Mouse (Mus musculus) monocyte, adult 5-6 weeks (primary cell): Measurements from ENCODE around the gene Cdhr3. TPM values are rescaled to one million over a fixed set of nuclear protein-coding genes. Genes with fewer than 3 reads are reported as not detected.

Source experiments
- ATAC-seq: fragments of 153-309, 156-312 bp; replicated peaks from 2 replicates; pipeline ENCODE4 v1.8.0; 2017; ENCODE audit warnings: mild to moderate bottlenecking; ENCODE audit not compliant: low TSS enrichment, insufficient number of reproducible peaks, severe bottlenecking, poor library complexity, low FRiP score
- total RNA-seq: library from RNA; stranded (forward); fragments of 200-1000, 200-491, 200-594 nt; gene quantifications from 3 replicates; pipeline ENCODE4 v1.2.3, GENCODE M21; 2017

Cdhr3 gene
- 0.10 TPM in 1 of 3 replicates, not detected in the others for total RNA-seq

DNA sequence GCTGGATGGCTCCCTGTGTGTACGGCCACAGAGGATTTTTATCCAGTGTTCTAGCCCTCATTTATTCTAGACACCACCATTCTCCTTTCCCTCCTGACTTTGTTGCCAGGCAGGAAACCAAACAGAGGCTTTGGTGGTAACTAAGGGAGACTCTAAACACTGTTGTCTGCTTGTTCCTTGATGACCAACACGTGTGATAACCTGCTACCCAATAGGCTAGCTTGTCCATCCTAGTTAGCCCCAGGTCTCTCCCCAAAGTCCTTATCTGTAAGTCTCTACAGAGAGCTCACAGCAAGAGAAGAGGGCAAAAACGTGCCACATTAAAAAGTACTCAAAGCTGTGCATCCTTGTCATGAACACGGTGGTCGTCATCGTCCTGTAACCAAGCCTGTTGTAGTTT lies at the start of gene Cdhr3:
TSS of gene Cdhr3 (minus strand) at position 101 of the 400 bp plus-strand sequence.
- ATAC-seq: no peak

GRCm38 (mm10) chr12:33139083-33139482 lies 46.4 kb upstream of the Cdhr3 start:
- ATAC-seq: no peak

DNA sequence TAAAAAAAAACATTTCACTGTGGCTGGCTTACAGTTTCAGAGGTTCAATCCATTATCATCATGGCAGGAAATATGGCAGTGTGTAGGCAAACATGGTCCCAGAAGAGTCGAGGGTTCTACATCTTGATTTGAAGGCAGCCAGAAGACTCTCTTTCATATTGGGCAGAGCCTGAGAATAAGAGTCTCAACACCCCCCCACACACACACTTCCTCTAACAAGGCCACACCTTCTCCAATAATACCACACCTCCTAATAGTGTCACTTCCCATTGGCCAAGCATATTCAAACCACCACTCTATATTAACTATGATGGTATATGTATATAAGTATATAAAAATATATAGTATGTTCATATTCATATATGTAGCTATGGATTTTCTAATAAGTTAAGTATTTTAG lies 45.2 kb upstream of the Cdhr3 start:
- peak; percentile 57; the same call in 1 of the 2 replicates for ATAC-seq

- ATAC-seq: peak; percentile 55
These were observed 39.1 kb upstream of the Cdhr3 start for GRCm38 (mm10) chr12:33131796-33132195.

DNA sequence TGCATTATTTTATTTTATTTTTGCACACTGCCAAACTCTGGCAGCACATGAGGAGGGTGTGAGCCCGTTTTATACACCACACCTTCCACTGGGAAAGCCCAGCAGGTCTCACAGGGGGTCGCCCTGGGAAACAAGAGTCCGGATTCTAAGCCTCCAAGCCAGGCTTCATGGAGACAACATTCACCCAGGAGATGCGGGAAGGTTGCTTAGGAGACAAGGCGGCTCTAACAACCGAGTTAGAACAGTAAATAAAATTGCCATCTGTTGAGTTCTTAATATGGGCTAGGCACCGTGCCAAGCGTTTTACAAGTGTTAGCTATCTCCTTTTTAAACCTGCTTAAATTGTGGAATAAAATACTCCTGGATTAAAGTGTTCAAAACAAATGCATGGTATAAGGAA lies 37.7 kb upstream of the Cdhr3 start:
- no peak for ATAC-seq

DNA sequence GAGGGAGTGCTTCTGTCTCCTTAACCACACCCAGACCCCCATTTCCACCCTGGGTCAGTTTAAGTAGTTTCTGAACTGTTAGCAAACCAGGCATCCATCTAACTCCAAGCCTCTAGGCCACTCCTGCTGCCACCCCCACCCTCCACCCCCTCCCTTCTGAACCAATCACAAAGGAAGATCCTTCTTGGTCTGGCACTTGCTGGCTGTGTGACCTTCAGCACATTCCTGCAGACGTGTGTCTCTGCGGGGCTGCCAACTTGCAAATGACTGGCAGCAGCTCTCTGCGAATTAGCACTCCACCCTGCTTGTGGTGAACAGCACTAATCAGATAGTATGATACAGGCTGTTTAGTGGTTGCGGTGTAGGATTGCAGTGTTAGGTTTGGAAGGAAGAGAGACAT lies 36.7 kb upstream of the Cdhr3 start:
- no peak for ATAC-seq

- no peak for ATAC-seq
These were observed 36.0 kb upstream of the Cdhr3 start for GRCm38 (mm10) chr12:33128702-33129101.

GRCm38 (mm10) chr12:33128121-33128520 lies 35.4 kb upstream of the Cdhr3 start:
- no peak for ATAC-seq

- no peak for ATAC-seq
These were observed 33.6 kb upstream of the Cdhr3 start for GRCm38 (mm10) chr12:33126243-33126642.

GRCm38 (mm10) chr12:33125594-33126227 lies 33.0 kb upstream of the Cdhr3 start:
- no peak for ATAC-seq

- no peak for ATAC-seq
These were observed 26.1 kb upstream of the Cdhr3 start for GRCm38 (mm10) chr12:33118624-33119301.

GRCm38 (mm10) chr12:33110894-33111471 lies 18.3 kb upstream of the Cdhr3 start:
- ATAC-seq: no peak; the same call in 1 of the 2 replicates

DNA sequence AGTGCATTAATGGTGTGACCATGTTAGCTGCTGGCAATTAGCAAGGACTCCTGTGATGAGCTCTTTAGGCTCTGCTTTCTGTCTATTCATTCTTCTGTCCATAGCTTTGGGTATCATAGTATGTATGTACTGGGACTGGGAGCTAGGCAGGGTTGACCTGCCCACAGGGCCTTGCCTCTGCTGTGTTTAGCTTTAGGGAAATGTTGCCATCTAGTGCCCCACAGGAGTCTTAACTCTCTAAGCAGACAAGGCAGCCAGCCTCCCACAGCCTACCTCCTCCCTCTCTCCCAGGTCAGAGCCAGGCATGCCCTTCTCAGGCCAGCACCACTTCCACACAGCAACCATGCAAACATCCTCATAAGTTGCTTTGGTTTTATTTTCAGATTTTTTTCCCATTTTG lies 16.9 kb upstream of the Cdhr3 start:
- peak; percentile 38; the same call in 1 of the 2 replicates for ATAC-seq

GRCm38 (mm10) chr12:33106438-33107167 lies 13.9 kb upstream of the Cdhr3 start:
- no peak for ATAC-seq

GRCm38 (mm10) chr12:33105724-33106123 lies 13.0 kb upstream of the Cdhr3 start:
- ATAC-seq: no peak

- ATAC-seq: no peak
These were observed 9.9 kb upstream of the Cdhr3 start for GRCm38 (mm10) chr12:33102342-33103115.

GRCm38 (mm10) chr12:33101627-33102026 lies 9.0 kb upstream of the Cdhr3 start:
- no peak for ATAC-seq

- ATAC-seq: no peak
These were observed 3.3 kb upstream of the Cdhr3 start for GRCm38 (mm10) chr12:33096017-33096416.

GRCm38 (mm10) chr12:33092196-33092595 lies 479 bp downstream of the Cdhr3 start:
- ATAC-seq: no peak
